Mouse (Mus musculus) embryonic stem cell, embryonic (primary cell): ENCODE results near the gene Tbk1.

ENCODE experiments used
- CTCF ChIA-PET, 4 experiments: fragments of 300-600 bp in 2 of 4; fragments of 350-600 bp in 2 of 4; sonication (Branson Sonifier 250); formaldehyde crosslinking; loops; one replicate each; lab custom pipeline; 2022; ENCODE audit warnings: inconsistent platforms in 2 of 4; lab: Charles Lee
- POLR2A ChIA-PET, 4 experiments: fragments of 300-600 bp in 2 of 4; fragments of 350-600 bp in 2 of 4; sonication (Branson Sonifier 250); formaldehyde crosslinking; loops; one replicate each; lab custom pipeline; 2022; ENCODE audit warnings: antibody characterized with exemption in 4 of 4, inconsistent platforms in 1 of 4; lab: Charles Lee

The Tbk1 gene

DNA sequence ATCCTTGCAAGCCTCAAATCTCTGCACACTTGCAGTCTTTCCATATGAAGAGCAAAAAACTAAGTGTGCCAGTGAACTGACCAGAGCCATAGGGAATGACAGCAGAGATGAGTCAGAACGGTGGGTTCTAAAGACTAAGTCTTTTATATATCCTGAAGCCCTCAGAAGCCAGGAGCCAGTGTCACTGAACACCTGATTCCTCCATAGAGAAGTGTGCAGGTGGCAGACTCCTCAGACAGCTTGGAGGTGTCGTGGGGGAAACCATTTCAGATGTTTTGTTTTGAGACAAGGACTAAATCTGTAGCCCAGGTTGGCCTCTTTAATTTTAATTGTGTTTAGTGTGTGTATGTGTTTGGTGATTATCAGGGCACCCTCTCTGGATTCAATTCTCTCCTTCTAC is 87.5 kb downstream of the Tbk1 start:
- POLR2A ChIA-PET: interaction anchor here in 3 of 4 experiments (0.5 to 5.0 kb wide), 5 partner anchors 23 to 371 kb away, joined by 3 to 35 read pairs (median 3); partner anchors contain the start of gene Rassf3 (in 2 of the 3)
- CTCF ChIA-PET: interaction anchor here in 1 of 4 experiments (1.0 to 1.4 kb wide), 2 partner anchors 23 to 34 kb away, joined by 5 to 6 read pairs; partner anchors contain the start of gene Rassf3

DNA sequence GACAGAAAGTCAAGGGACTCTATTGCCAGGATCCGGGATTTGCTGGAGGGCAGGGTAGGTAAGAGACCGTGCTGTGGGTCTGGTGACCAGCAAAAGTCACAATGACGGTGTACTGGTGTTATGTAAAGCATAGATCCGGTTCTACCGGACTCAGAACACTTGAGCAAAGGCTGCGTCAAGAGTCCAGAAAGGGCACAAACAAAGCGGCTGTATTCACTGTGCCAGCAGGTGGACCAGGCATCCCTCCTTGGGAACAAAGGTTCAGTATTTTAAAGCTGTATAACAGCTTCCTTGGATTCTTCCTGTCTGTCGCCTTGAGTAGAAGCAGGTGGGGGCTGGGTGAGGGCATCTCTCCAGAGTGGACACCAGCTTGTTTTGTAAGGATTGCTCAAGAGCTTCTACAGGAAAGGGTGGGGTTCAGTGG is 88.1 kb downstream of the Tbk1 start:
- ChIA-PET POLR2A (interaction anchor here (0.6 to 5.0 kb wide), 9 partner anchors 9 to 267 kb away, joined by 3 to 35 read pairs (median 3); partner anchors contain the start of gene Rassf3 (in 2 of the 4)), CTCF (interaction anchor here in 2 of 4 experiments (1.0 to 1.6 kb wide), 5 partner anchors 9 to 34 kb away, joined by 3 to 7 read pairs (median 6); partner anchors contain the start of gene Rassf3 (in 1 of the 2))

DNA sequence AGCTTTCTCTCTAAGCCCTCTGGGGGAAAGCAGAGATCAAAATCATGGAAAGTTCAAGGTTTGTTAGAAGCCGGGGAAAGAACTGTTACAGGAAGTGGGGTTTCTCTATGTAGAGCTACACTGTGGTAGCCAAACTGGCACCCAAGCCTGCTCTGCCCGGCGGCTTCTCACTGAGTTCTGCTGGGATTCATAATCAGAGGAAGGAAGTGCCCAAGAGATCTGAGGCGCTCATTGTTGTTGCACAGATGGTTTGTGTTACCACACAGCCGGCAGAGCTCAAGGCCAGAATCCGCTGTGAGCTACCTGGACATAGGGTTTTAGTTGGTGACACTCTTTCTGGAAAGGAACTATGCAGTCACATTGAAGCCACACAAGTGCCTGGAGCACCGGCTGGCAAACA is 88.6 kb downstream of the Tbk1 start:
- CTCF ChIA-PET: interaction anchor here in 2 of 4 experiments (0.6 to 1.6 kb wide), 6 partner anchors 10 to 68 kb away, joined by 3 to 7 read pairs (median 4); partner anchors contain the start of gene Rassf3 (in 1 of the 2)
- POLR2A ChIA-PET: interaction anchor here (0.6 to 5.0 kb wide), 9 partner anchors 9 to 268 kb away, joined by 3 to 35 read pairs (median 5); partner anchors contain the start of gene Rassf3 (in 2 of the 4)

DNA sequence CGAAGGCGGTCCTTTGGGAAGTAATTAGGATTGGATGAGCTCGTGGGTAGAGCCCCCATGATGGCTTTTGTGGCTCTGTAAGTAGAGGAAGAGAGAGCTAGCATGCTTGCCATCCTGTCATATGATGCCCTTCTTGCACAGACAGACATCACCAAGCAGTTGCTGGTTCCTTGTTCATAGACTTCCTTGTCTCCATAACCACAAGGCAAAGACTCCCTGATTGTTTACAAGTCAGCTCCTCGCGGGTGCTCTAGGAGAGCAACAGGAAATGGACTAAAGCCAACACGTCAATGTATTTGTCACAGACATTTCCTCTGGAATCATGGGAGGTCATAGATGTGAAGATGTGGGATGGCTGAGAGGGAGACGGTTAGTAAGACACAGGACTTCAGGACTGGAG is 90.0 kb downstream of the Tbk1 start:
- ChIA-PET POLR2A (interaction anchor here in 2 of 4 experiments (0.6 to 1.4 kb wide), 6 partner anchors 9 to 490 kb away, joined by 3 to 9 read pairs (median 4); no protein-coding TSS in a partner anchor), CTCF (no interaction called here)
